Mouse (Mus musculus): Measurements from ENCODE around the gene Gm13696.
"Not testable (repeated sequence)": the region's sequence is repeated elsewhere in the genome, so short reads cannot be mapped to it uniquely, and the experiment has no call there.

The Gm13696 gene

GRCm38 (mm10) chr2:83972823-83973222 is at the start of gene Gm13696:
TSS of gene Gm13696 (plus strand) at chr2:83973123.
- DNase-seq (ENCODE audit: low spot score in 2 of 2): not testable (repeated sequence)

- no peak for DNase-seq (ENCODE audit: low spot score in 2 of 2)
Observed at GRCm38 (mm10) chr2:83929478-83930088, 43.3 kb upstream of the Gm13696 start.

GRCm38 (mm10) chr2:83940931-83941361 is 32.0 kb upstream of the Gm13696 start, which contains the start of gene Zswim2:
TSS of gene Zswim2 (minus strand) at chr2:83941228.
- no peak for DNase-seq (ENCODE audit: low spot score in 2 of 2)

GRCm38 (mm10) chr2:83941378-83941777 is 31.5 kb upstream of the Gm13696 start:
- DNase-seq (ENCODE audit: low spot score in 2 of 2): no peak

- no peak for DNase-seq (ENCODE audit: low spot score in 2 of 2)
Observed at GRCm38 (mm10) chr2:83941792-83942191, 31.1 kb upstream of the Gm13696 start.

- DNase-seq (ENCODE audit: low spot score in 2 of 2): not testable (repeated sequence)
Observed at GRCm38 (mm10) chr2:83955393-83955792, 17.5 kb upstream of the Gm13696 start, which contains the start of gene Gm13698. TSS of gene Gm13698 (plus strand) at chr2:83955693.

- not testable (repeated sequence) for DNase-seq (ENCODE audit: low spot score in 2 of 2)
Observed at GRCm38 (mm10) chr2:83961203-83961602, 11.7 kb upstream of the Gm13696 start, which contains the start of gene Gm13693. TSS of gene Gm13693 (plus strand) at chr2:83961503.

GRCm38 (mm10) chr2:83967013-83967412 is 5.9 kb upstream of the Gm13696 start, which contains the start of gene Gm13695:
TSS of gene Gm13695 (plus strand) at chr2:83967313.
- DNase-seq (ENCODE audit: low spot score in 2 of 2): not testable (repeated sequence)

- DNase-seq (ENCODE audit: low spot score in 2 of 2): not testable (repeated sequence)
Observed at GRCm38 (mm10) chr2:83978633-83979032, 5.7 kb downstream of the Gm13696 start, which contains the start of gene Gm13694. TSS of gene Gm13694 (plus strand) at chr2:83978933.

GRCm38 (mm10) chr2:83984443-83984842 is 11.5 kb downstream of the Gm13696 start, which contains the start of gene Gm13697:
TSS of gene Gm13697 (plus strand) at chr2:83984743.
- not testable (repeated sequence) for DNase-seq (ENCODE audit: low spot score in 2 of 2)

- not testable (repeated sequence) for DNase-seq (ENCODE audit: low spot score in 2 of 2)
Observed at GRCm38 (mm10) chr2:83990253-83990652, 17.3 kb downstream of the Gm13696 start, which contains the start of gene Gm13691. TSS of gene Gm13691 (plus strand) at chr2:83990553.

GRCm38 (mm10) chr2:83993639-83994255 is 20.8 kb downstream of the Gm13696 start:
- DNase-seq (ENCODE audit: low spot score in 2 of 2): not testable (repeated sequence)

GRCm38 (mm10) chr2:83994526-83994925 is 21.6 kb downstream of the Gm13696 start:
- DNase-seq (ENCODE audit: low spot score in 2 of 2): not testable (repeated sequence)

- no peak for DNase-seq (ENCODE audit: low spot score in 2 of 2)
Observed at GRCm38 (mm10) chr2:84008913-84009312, 36.0 kb downstream of the Gm13696 start.

- no peak for DNase-seq (ENCODE audit: low spot score in 2 of 2)
Observed at GRCm38 (mm10) chr2:84009818-84010217, 36.9 kb downstream of the Gm13696 start.

- DNase-seq (ENCODE audit: low spot score in 2 of 2): no peak
Observed at GRCm38 (mm10) chr2:84014572-84014971, 41.6 kb downstream of the Gm13696 start.

- not testable (repeated sequence) for DNase-seq (ENCODE audit: low spot score in 2 of 2)
Observed at GRCm38 (mm10) chr2:84016291-84016690, 43.4 kb downstream of the Gm13696 start.

- no peak for DNase-seq (ENCODE audit: low spot score in 2 of 2)
Observed at GRCm38 (mm10) chr2:84018330-84018729, 45.4 kb downstream of the Gm13696 start.

GRCm38 (mm10) chr2:84019519-84020305 is 46.8 kb downstream of the Gm13696 start:
- DNase-seq (ENCODE audit: low spot score in 2 of 2): no peak

- DNase-seq (ENCODE audit: low spot score in 2 of 2): no peak
Observed at GRCm38 (mm10) chr2:84021930-84022329, 49.0 kb downstream of the Gm13696 start.

- DNase-seq (ENCODE audit: low spot score in 2 of 2): no peak
Observed at GRCm38 (mm10) chr2:84022905-84023304, 50.0 kb downstream of the Gm13696 start.

- DNase-seq (ENCODE audit: low spot score in 2 of 2): no peak
Observed at GRCm38 (mm10) chr2:84023319-84023718, 50.4 kb downstream of the Gm13696 start.
